Mouse (Mus musculus) forebrain, embryonic 14.5 days (tissue): ENCODE results near the gene Gm43720. TPM values are rescaled to one million over a fixed set of nuclear protein-coding genes. Genes with fewer than 3 reads are reported as not detected.

Experiments
- ATAC-seq: fragments of 200-750 bp; cut with Nextera tagmentation; 2 replicates; pipeline ENCODE4 v1.8.0; 2017; ENCODE audit warnings: mild to moderate bottlenecking, moderate library complexity
- DNase-seq: peaks from one replicate; pipeline ENCODE4 v3.0.0-alpha.2; 2015; ENCODE audit warnings: low spot score
- H3K27ac ChIP-seq: fragments of 300-500 bp; sonication (generic); 2 replicates; pipeline ENCODE4 v1.5.1; 2014; ENCODE audit warnings: low read depth, mild to moderate bottlenecking, control low read depth, low read length, moderate library complexity
- H3K27me3 ChIP-seq: fragments of 300-500 bp; sonication (generic); replicated peaks from 2 replicates; pipeline ENCODE4 v1.6.1; 2014; ENCODE audit warnings: low read length, control low read depth, mixed read lengths; ENCODE audit not compliant: control insufficient read depth, insufficient read depth
- H3K36me3 ChIP-seq: fragments of 300-500 bp; sonication (generic); 2 replicates; pipeline ENCODE4 v1.6.1; 2014; ENCODE audit warnings: low read length, control low read depth; ENCODE audit not compliant: control insufficient read depth, insufficient read depth
- H3K4me1 ChIP-seq: fragments of 300-500 bp; sonication (generic); 2 replicates; pipeline ENCODE4 v1.6.1; 2014; ENCODE audit warnings: antibody characterized with exemption, low read length, control low read depth; ENCODE audit not compliant: control insufficient read depth, insufficient read depth
- H3K4me2 ChIP-seq: fragments of 300-500 bp; sonication (generic); 2 replicates; pipeline ENCODE4 v1.6.1; 2014; ENCODE audit warnings: mild to moderate bottlenecking, control low read depth, low read length
- H3K4me3 ChIP-seq: fragments of 300-500 bp; sonication (generic); 2 replicates; pipeline ENCODE4 v1.5.1; 2014; ENCODE audit warnings: low read depth, low read length, control low read depth
- H3K9ac ChIP-seq: fragments of 300-500 bp; sonication (generic); 2 replicates; pipeline ENCODE4 v1.6.1; 2014; ENCODE audit warnings: mild to moderate bottlenecking, low read length, control low read depth, moderate library complexity
- H3K9me3 ChIP-seq: fragments of 300-500 bp; sonication (generic); replicated peaks from 2 replicates; pipeline ENCODE4 v1.6.1; 2016; ENCODE audit warnings: low read length, control low read depth, mixed read lengths; ENCODE audit not compliant: control insufficient read depth
- WGBS: fragments of 180-500 bp; shearing (Covaris S2); extraction: QIAGEN DNeasy Blood & Tissue Kit; methylation state at CpG from one replicate; pipeline ENCODE4 v1.1.7; 2014; 5-methylcytosine and 5-hydroxymethylcytosine counted together
- polyA plus RNA-seq: library from polyadenylated mRNA; unstranded; fragments of >200 nt; fragmentation: Nextera tagmentation; extraction: Ambion mirVana; gene quantifications from 2 replicates; pipeline ENCODE4 v1.2.1, GENCODE M21; 2014

Gm43720 gene
- polyA plus RNA-seq, 1 experiment from 2014 or later: not detected

DNA sequence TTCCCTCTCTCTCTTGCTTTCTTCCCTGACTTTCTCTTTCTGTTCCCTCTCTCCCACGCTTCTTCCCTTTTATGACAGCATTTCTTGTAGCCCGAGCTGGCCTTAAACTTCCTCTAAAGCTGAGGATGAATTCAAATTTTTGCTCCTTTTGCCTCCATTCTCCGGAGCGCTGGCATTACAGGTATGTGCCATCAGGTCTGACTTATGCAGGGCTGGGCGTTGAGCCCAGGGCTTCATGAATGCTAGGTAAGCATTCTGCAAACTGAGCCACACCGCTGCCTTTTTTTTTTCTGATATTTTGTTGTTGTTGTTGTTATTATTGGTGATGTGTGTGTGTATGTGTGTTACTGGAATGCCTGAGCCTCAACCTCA lies 15.6 kb downstream of the Gm43720 start:
- Histone ChIP-seq H3K36me3 (peaks cover 32% of the 10 kb centered on the region), H3K27me3 (no peaks in the 10 kb centered on the region), H3K9me3 (no peaks in the 10 kb centered on the region), H3K4me2 (peak overlapping the region; percentile 97), H3K27ac (peak overlapping the region; percentile 65; the same call in 1 of the 2 replicates), H3K4me3 (peak overlapping the region; percentile 90), H3K9ac (peak overlapping the region; percentile 95), H3K4me1 (peaks cover 5% of the 10 kb centered on the region)
- DNase-seq: no peak
- peak; percentile 13; the same call in 1 of the 2 replicates for ATAC-seq
- WGBS: 17% methylated on average over 6 of the region's 6 CpGs

DNA sequence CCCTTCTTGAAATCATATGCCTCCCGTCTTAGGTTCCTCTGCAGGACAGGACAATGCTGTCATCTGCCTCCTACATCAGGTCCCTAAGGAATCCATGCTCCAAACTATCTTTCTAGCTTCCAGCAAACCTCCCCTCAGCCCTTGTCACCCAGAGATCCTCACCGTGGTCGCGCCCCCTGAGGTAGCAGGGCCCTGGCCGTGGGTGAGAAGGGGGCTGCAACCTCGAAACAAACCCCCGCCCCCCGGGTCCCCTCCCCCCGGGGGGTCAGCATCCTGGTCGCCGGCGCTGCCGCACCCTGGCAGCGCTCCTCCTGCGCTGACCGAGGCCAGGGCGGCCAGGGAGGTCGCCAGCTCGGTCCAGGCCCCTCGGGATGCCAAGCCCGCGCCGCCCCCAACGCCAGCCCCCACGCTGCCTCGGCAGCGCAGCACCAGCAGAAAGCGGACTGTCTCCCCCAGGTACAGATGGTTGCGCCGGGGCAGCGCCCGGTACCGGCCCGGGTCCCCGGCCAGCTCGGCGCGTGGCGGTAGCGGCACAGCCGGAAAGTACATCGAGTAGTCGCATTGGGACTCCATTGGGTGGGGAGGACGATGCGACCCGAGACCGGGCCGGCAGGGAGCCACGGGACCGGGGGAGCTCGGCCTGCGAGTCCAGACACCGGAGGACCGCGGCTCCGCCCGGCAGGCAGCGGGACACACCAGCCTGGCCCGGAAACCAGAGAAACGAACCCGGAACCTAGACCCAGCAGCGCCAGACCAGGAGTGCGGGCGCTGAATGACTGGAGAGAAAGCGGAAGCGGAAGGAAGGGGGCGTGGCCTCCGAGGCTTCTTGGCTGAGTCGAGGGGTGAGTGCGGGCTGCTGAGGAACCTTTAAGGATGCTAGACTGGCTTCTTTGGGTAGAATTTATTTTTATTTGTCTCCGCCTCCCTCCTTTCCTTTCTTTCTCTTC lies 16.2 kb downstream of the Gm43720 start, which contains the start of gene BC037034:
TSS of gene BC037034 (minus strand) at position 774 of the 947 bp plus-strand sequence.
- peak; percentile 95 for ATAC-seq
- Histone ChIP-seq H3K9ac (peak within 1 kb of the TSS; percentile 95), H3K9me3 (no peaks in the 10 kb centered on the region), H3K4me2 (peak within 1 kb of the TSS; percentile 97), H3K4me1 (peaks cover 5% of the 10 kb centered on the region), H3K4me3 (peak within 1 kb of the TSS; percentile 90), H3K27me3 (no peaks in the 10 kb centered on the region), H3K27ac (peak within 1 kb of the TSS; percentile 65; the same call in 1 of the 2 replicates), H3K36me3 (peaks cover 39% of the 10 kb centered on the region)
- DNase-seq: peak; percentile 94
- under 1% methylated on average over 64 of the region's 71 CpGs for WGBS

DNA sequence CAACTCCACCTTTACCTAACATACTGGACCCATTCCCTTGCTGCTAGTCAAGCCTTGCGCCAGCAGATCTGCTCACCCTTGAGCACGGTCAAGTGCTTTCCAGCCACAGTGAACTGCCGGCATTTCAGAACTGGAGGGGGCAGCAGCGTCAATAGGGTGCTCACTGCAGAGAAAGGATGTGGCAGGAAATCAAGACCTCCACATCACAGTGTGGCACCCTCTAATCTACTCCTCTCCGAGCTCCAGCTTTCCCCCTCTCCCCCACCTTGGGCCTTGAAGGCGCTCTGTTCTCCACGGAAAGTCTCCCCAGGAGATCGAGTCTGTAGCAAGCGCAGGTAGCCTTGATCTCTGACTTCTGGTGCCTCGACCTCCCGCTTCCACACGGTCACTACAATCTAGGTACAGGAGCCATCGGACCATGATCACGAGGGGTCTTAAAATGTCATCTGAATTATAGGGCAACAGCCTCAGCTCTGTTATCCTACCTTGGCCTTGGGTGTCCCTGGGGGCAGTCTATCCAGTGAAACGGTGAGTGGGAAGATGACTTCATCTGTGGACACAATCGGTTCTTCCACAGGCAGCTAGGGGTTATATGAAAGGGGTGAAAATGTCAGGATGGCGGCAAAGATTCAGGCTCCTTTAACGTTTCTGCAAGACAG lies 17.0 kb downstream of the Gm43720 start:
- H3K4me1 ChIP-seq: peaks cover 5% of the 10 kb centered on the region
- H3K4me2 ChIP-seq: peak overlapping the region; percentile 97
- H3K4me3 ChIP-seq: peak overlapping the region; percentile 90
- H3K9me3 ChIP-seq: no peaks in the 10 kb centered on the region
- H3K27ac ChIP-seq: no peak overlapping the region
- no peaks in the 10 kb centered on the region for H3K27me3 ChIP-seq
- H3K36me3 ChIP-seq: peaks cover 42% of the 10 kb centered on the region
- H3K9ac ChIP-seq: peak overlapping the region; percentile 95
- no peak for ATAC-seq
- 69% methylated on average over 18 of the region's 18 CpGs for WGBS
- no peak for DNase-seq

DNA sequence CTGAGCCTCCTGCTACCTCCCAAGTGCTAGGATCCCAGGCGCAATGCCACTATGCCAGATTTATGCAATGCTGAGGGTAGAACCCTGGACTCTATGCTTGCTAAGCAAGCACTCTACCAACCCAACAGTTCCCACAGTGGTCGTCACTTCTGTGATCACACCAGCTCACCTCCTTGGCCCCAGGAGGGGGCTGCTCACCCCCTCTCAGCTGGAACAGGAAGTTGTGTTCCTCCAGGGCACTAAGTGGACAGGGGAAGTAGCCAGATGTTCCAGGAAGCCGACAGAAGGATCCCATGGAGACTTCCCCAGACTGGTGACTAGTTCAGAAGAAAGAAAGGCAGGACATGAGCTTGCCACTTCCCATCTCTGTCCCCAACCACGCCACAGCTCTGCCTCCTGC lies 17.8 kb downstream of the Gm43720 start:
- DNase-seq (no peak), ATAC-seq (no peak)
- Histone ChIP-seq H3K4me3 (no peak overlapping the region), H3K4me1 (peaks cover 5% of the 10 kb centered on the region), H3K36me3 (peaks cover 42% of the 10 kb centered on the region), H3K9me3 (no peaks in the 10 kb centered on the region), H3K4me2 (no peak overlapping the region), H3K27ac (no peak overlapping the region), H3K9ac (no peak overlapping the region), H3K27me3 (no peaks in the 10 kb centered on the region)
- WGBS: 86% methylated on average over 4 of the region's 4 CpGs

DNA sequence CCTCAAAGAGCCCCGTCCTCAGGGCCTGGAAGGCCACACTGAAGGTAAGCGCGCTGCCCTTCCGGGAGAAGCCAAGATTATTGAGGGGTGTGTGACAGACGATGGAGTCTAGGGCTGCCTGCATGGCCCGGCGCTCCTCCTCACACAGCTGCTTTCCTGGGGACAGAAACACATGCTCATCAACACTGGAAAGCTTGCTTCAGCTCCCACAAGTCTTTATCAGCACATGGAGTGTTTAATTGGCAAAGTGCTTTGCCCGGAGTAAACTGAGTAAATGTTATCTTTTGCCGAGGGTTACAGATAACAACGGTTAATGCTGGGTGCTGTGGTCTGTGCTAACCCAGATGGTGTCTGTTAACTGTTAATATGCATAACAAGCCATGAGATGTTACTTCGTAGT lies 18.9 kb downstream of the Gm43720 start:
- Histone ChIP-seq H3K36me3 (peaks cover 39% of the 10 kb centered on the region), H3K27me3 (no peaks in the 10 kb centered on the region), H3K4me3 (no peak overlapping the region), H3K9me3 (no peaks in the 10 kb centered on the region), H3K9ac (no peak overlapping the region), H3K27ac (no peak overlapping the region), H3K4me2 (no peak overlapping the region), H3K4me1 (peaks cover 9% of the 10 kb centered on the region)
- 93% methylated on average over 11 of the region's 11 CpGs for WGBS
- no peak for ATAC-seq
- no peak for DNase-seq

DNA sequence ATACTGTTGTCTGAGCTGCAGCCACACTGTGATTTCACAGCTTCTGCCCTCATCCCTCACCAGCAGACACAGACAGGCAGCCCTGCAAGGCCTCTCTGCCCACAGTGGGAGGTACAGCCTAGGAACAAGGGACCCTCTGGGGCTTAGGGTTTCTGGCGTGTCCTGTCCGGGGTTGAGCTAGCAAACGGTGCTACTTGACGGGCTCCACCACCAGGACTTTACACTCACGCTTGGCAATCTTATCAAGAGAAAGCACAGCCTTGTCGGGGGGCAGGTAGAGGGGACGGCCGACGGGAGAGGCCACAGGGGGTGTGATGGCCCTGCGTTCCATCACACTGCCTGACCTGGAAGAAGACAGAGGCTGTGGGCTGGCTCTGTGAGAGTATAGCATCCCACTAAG lies 19.7 kb downstream of the Gm43720 start:
- Histone ChIP-seq H3K4me3 (no peak overlapping the region), H3K27ac (no peak overlapping the region), H3K27me3 (no peaks in the 10 kb centered on the region), H3K4me2 (no peak overlapping the region), H3K36me3 (peaks cover 39% of the 10 kb centered on the region), H3K4me1 (peaks cover 10% of the 10 kb centered on the region), H3K9ac (no peak overlapping the region), H3K9me3 (no peaks in the 10 kb centered on the region)
- WGBS: 86% methylated on average over 10 of the region's 10 CpGs
- DNase-seq (no peak), ATAC-seq (no peak)

DNA sequence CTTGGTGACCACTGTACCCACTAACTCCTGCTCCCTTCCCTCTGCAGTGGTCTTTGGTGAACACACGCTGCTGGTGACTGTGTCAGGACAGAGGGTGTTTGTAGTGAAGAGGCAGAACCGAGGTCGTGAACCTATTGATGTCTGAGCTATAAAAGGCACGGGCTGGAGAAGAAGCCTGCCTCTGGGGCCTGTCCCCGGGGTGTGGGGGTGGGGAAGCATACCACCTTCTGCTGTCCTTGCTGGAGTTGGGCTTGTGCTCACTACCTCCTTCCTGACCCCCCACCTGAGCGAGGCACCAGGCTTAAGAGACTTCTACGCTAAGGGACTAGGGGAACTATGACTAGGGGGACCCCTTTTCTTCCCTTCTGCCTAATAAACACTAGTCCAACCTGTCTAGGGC lies 20.8 kb downstream of the Gm43720 start:
- ATAC-seq: no peak
- H3K27me3 ChIP-seq: no peaks in the 10 kb centered on the region; the same call in 1 of the 2 replicates
- 90% methylated on average over 7 of the region's 7 CpGs for WGBS
- peaks cover 13% of the 10 kb centered on the region for H3K4me1 ChIP-seq
- H3K9me3 ChIP-seq: no peaks in the 10 kb centered on the region
- no peak overlapping the region for H3K4me2 ChIP-seq
- H3K27ac ChIP-seq: no peak overlapping the region
- peaks cover 39% of the 10 kb centered on the region for H3K36me3 ChIP-seq
- no peak overlapping the region for H3K9ac ChIP-seq
- no peak overlapping the region for H3K4me3 ChIP-seq
- no peak for DNase-seq

DNA sequence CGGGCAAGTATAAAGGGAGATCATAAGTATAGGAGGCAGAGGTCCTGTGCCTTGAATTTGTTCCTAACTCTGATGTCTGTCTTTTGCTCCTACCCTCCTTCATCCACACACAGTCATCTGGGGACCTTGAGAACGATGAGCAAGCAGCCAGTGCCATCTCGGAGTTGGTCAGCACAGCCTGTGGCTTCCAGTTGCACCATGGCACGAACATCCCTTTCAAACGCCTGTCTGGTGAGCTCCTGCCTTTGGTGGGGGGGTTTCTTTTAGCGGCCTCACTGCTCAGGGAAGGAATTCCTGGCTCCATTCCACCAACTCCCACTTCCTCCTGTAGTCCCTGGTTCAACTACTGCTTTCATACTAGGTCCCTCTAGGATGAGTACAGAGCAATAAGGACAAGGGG lies 21.2 kb downstream of the Gm43720 start:
- H3K27ac ChIP-seq: no peak overlapping the region
- no peak overlapping the region for H3K4me2 ChIP-seq
- no peak overlapping the region for H3K4me3 ChIP-seq
- peaks cover 13% of the 10 kb centered on the region for H3K4me1 ChIP-seq
- DNase-seq (no peak), ATAC-seq (no peak)
- H3K9me3 ChIP-seq: no peaks in the 10 kb centered on the region
- H3K36me3 ChIP-seq: peaks cover 39% of the 10 kb centered on the region
- no peak overlapping the region for H3K9ac ChIP-seq
- 88% methylated on average over 6 of the region's 6 CpGs for WGBS
- no peaks in the 10 kb centered on the region; the same call in 1 of the 2 replicates for H3K27me3 ChIP-seq
